Mouse (Mus musculus): ENCODE measurements around the gene Zfp574. TPM values are rescaled to one million over a fixed set of nuclear protein-coding genes. Genes with fewer than 3 reads are reported as not detected.
A peak's percentile ranks its signal among the peaks of the same experiment; 100 is the strongest.

Gene Zfp574
- polyA plus RNA-seq, 1 experiment = 9.7 TPM

DNA sequence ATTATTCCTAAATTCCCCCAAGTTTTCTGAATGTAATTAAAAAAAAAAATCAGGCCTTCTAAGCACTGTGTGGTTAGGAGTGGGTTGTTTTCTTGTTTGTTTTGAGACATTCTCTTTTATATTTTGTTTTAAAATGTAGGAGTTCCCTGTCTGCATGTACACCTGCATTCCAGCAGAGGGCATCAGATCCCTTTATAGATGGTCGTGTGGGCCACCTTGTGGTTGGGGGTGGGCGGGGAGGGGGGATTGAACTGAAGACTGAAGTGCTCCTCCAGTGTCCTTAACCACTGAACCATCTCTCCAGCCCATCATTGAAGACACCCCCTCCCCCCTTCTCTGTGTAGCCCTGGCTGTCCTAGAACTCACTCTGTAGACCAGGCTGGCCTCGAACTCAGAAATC lies 14.3 kb downstream of the Zfp574 start:
- peak; percentile 58 for TF ChIP-seq CTCF (IDR thresholded peaks at IDR 0.05; ENCODE audit: low read depth, low read length)
- no peak for TF ChIP-seq POLR2A (IDR thresholded peaks at IDR 0.05; ENCODE audit: borderline replicate concordance, low read depth, low read length)
- Histone ChIP-seq H3K4me3 (ENCODE audit: insufficient read depth, low read length) (no peak overlapping the region), H3K27ac (ENCODE audit: insufficient read depth, low read depth, low read length) (no peak overlapping the region), H3K4me1 (ENCODE audit: control insufficient read depth, insufficient read depth, low read length) (peaks cover 12% of the 10 kb centered on the region)

DNA sequence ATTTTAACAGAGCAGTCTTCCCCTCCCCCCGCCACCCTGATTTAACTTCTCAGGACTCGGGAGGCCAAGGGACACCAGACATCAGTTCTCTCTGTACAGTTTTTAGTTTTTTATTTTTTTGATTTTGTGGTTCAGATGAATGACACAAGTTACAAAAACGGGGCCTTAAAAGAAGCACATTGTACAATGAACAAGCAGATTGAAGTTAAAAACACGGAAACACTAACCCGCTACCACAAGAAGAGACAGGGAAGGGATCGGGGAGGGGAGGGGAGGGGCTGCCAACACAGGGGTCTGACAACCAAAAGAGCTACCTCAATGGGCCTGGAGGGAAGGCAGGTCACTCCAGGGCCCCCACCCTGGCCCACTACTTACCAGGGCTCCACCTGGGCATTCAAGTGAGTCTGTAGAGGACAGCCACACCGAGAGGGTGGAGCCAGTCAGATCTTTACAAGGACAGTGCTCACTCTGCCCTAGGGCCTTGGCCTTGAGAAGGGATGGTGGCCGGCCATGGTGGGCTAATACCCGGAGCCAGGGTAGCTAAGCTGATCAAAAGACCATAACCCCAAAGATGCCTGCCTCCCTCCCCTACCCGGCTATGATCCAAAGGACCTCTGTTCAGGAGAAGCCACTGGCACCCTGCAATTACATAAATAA lies 15.0 kb downstream of the Zfp574 start:
- TF ChIP-seq CTCF (IDR thresholded peaks at IDR 0.05; ENCODE audit: low read depth, low read length) (no peak), POLR2A (IDR thresholded peaks at IDR 0.05; ENCODE audit: borderline replicate concordance, low read depth, low read length) (no peak)
- Histone ChIP-seq H3K4me1 (ENCODE audit: control insufficient read depth, insufficient read depth, low read length) (peaks cover 12% of the 10 kb centered on the region), H3K27ac (ENCODE audit: insufficient read depth, low read depth, low read length) (no peak overlapping the region), H3K4me3 (ENCODE audit: insufficient read depth, low read length) (no peak overlapping the region)

DNA sequence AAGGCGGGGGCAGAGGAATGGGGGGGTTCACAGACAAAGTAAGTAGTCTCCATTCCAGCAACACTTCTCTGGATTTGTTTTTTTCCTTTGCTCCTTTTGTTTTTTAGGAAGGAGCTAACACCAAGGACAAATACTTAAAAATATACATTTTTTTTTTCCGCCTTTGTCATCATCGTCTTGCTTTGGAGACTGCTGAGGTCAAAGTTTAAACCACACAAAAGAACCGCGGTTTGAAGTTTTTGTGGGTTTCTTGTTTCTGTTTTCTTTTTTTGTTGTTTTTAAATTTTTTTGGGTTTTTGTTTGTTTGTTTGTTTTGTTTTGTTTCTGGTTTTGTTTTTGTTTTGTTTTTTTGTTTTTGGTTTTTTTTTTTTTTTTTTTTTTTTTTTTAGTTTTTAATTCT lies 15.6 kb downstream of the Zfp574 start:
- Histone ChIP-seq H3K27ac (ENCODE audit: insufficient read depth, low read depth, low read length) (no peak overlapping the region), H3K4me3 (ENCODE audit: insufficient read depth, low read length) (no peak overlapping the region), H3K4me1 (ENCODE audit: control insufficient read depth, insufficient read depth, low read length) (peaks cover 12% of the 10 kb centered on the region)
- TF ChIP-seq POLR2A (IDR thresholded peaks at IDR 0.05; ENCODE audit: borderline replicate concordance, low read depth, low read length) = no peak
- TF ChIP-seq CTCF (IDR thresholded peaks at IDR 0.05; ENCODE audit: low read depth, low read length) = no peak

DNA sequence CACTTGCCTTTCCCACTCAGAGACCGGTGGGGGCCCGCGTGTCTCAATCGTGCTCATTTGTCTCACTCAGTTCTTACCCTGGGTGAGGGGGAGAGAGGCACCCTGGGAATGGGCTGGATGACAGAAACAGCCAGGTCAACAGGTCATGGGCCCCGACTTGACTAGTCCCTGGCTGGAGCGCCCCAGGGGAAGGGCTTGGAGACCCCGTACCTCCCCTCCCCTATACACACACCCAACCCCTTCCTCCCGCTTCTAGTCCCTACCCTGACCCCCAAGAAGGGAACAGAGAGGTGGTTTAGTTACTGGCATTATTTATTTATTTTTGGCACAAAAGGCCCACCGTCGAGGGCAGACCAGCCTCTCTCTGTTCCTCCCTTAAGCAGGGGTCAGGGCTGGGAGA lies 16.2 kb downstream of the Zfp574 start:
- Histone ChIP-seq H3K4me1 (ENCODE audit: control insufficient read depth, insufficient read depth, low read length) (peaks cover 12% of the 10 kb centered on the region), H3K27ac (ENCODE audit: insufficient read depth, low read depth, low read length) (no peak overlapping the region), H3K4me3 (ENCODE audit: insufficient read depth, low read length) (no peak overlapping the region)
- no peak for TF ChIP-seq CTCF (IDR thresholded peaks at IDR 0.05; ENCODE audit: low read depth, low read length)
- no peak for TF ChIP-seq POLR2A (IDR thresholded peaks at IDR 0.05; ENCODE audit: borderline replicate concordance, low read depth, low read length)

DNA sequence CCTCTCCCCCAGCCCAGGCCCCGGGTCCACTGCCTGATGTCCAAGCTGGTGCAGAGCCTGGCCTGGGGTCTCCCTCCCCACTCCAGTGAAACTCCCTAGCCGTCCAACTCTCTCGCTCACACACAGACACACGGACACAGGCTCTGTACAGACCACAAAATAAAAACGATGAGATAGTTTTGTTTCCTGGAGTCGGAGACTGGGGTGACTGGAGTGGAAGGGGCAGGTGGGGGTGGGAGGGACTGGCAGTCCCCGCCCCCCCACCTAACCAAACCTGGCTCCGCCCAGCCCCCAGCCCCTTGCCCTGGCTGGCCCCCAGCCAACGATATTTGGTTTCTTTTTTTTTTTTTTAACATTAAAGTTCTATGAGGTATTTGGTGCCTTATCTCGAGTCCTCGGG lies 16.6 kb downstream of the Zfp574 start:
- H3K4me1 ChIP-seq (ENCODE audit: control insufficient read depth, insufficient read depth, low read length) = peaks cover 12% of the 10 kb centered on the region
- H3K4me3 ChIP-seq (ENCODE audit: insufficient read depth, low read length) = no peak overlapping the region
- TF ChIP-seq POLR2A (IDR thresholded peaks at IDR 0.05; ENCODE audit: borderline replicate concordance, low read depth, low read length) (no peak), CTCF (IDR thresholded peaks at IDR 0.05; ENCODE audit: low read depth, low read length) (no peak)
- no peak overlapping the region for H3K27ac ChIP-seq (ENCODE audit: insufficient read depth, low read depth, low read length)

DNA sequence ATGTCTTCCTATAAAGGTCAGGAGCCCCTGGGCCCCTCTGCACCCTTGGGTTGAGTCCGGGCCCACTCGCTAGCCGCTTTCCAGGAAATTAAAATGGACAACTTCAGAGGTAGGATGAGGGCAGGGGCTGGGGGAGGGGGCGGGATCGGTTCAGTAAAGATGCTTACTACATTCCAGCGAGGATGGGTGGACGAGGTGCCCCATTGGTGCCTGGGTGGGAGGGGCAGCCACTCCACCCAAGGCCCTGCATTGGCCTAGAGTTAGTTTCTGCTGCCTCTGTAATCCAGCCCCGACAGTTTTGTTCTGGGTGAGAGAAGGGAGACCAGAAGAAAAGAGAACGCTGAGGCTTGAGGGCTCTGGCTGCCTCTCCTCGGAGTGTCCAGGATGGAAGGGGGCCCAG lies 17.5 kb downstream of the Zfp574 start:
- Histone ChIP-seq H3K4me1 (ENCODE audit: control insufficient read depth, insufficient read depth, low read length) (peaks cover 8% of the 10 kb centered on the region), H3K27ac (ENCODE audit: insufficient read depth, low read depth, low read length) (no peak overlapping the region), H3K4me3 (ENCODE audit: insufficient read depth, low read length) (no peak overlapping the region)
- TF ChIP-seq POLR2A (IDR thresholded peaks at IDR 0.05; ENCODE audit: borderline replicate concordance, low read depth, low read length) (no peak), CTCF (IDR thresholded peaks at IDR 0.05; ENCODE audit: low read depth, low read length) (no peak)

DNA sequence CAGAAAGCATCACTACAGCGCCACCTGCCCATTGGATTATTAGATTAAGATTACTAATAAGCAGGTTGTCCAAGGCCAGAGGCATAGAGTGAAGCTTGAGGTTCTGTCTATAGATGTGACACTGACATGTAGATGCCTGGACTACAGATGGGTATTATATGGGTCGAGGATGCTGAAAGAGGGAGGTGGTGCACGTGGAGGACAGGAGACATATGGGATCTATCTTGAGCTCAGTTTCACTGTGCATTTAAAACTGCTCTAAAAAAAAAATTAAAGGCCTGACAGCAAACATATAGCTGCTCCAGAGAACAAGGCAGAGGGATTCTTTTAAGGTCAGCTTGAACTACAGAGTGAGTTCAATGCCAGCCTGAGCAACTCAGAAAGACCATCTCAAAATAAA lies 25.8 kb downstream of the Zfp574 start:
- TF ChIP-seq POLR2A (IDR thresholded peaks at IDR 0.05; ENCODE audit: borderline replicate concordance, low read depth, low read length) = no peak
- TF ChIP-seq CTCF (IDR thresholded peaks at IDR 0.05; ENCODE audit: low read depth, low read length) = no peak
- no peak overlapping the region for H3K4me3 ChIP-seq (ENCODE audit: insufficient read depth, low read length)
- H3K4me1 ChIP-seq (ENCODE audit: control insufficient read depth, insufficient read depth, low read length) = no peaks in the 10 kb centered on the region
- H3K27ac ChIP-seq (ENCODE audit: insufficient read depth, low read depth, low read length) = no peak overlapping the region

DNA sequence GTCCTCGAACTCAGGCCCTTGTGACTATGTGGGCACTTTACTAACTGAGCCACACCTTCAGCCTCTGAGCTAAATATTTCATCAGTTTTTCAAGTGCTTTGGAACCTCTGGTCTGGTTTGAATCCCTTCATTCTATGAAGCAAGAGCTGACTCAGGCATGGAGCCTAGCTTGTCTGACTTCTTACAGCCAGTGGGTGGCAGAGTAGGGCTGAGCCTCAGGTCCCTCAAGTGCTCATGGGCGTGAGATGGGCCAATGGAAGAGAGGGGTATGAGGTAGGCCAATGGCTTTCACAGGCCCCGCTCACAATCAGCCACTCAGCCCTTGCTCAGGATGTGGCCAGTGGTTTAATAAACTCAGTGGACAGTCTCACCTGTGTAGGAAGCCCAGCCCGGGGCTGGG lies 27.2 kb downstream of the Zfp574 start:
- Histone ChIP-seq H3K4me1 (ENCODE audit: control insufficient read depth, insufficient read depth, low read length) (no peaks in the 10 kb centered on the region), H3K4me3 (ENCODE audit: insufficient read depth, low read length) (no peak overlapping the region), H3K27ac (ENCODE audit: insufficient read depth, low read depth, low read length) (no peak overlapping the region)
- TF ChIP-seq CTCF (IDR thresholded peaks at IDR 0.05; ENCODE audit: low read depth, low read length) (no peak), POLR2A (IDR thresholded peaks at IDR 0.05; ENCODE audit: borderline replicate concordance, low read depth, low read length) (no peak)

DNA sequence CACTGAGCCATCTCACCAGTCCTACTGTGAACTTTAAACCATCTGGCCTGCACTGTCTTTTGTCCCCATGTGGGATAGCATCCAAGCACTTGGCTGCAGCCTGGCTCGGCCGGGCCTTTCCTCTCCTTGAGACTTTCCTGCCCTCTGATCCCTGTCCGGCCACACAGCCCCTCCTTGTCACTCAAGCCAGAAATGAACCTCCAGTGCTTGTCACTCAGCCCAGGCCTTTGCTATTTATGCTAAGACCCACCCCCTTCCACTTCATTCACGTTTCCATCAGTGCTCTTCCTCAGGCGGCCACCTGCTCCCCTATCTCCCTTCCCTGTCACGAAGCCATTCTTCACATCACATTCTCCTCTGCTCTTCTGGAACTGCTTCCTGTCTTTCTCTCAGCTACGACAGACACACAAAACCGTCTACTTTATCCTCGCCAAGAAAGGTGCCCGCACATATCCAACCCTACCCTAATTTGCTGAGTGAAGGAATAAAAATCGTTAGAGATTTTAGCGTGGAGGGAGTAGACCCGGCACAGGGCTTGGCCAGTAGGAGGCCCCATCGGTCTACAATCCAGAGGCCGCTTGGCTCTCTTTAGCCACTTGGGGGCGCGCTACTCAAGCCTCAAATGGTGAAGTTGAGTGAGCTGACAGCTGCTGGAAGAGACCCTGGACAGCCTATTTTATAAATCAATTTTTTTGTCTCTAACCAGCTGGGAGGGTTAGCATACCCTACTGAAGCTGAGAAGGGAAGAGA lies 33.2 kb downstream of the Zfp574 start:
- H3K27ac ChIP-seq (ENCODE audit: insufficient read depth, low read depth, low read length) = no peak overlapping the region
- TF ChIP-seq CTCF (IDR thresholded peaks at IDR 0.05; ENCODE audit: low read depth, low read length) (peak; percentile 100), POLR2A (IDR thresholded peaks at IDR 0.05; ENCODE audit: borderline replicate concordance, low read depth, low read length) (no peak)
- peaks cover 25% of the 10 kb centered on the region for H3K4me1 ChIP-seq (ENCODE audit: control insufficient read depth, insufficient read depth, low read length)
- H3K4me3 ChIP-seq (ENCODE audit: insufficient read depth, low read length) = no peak overlapping the region

DNA sequence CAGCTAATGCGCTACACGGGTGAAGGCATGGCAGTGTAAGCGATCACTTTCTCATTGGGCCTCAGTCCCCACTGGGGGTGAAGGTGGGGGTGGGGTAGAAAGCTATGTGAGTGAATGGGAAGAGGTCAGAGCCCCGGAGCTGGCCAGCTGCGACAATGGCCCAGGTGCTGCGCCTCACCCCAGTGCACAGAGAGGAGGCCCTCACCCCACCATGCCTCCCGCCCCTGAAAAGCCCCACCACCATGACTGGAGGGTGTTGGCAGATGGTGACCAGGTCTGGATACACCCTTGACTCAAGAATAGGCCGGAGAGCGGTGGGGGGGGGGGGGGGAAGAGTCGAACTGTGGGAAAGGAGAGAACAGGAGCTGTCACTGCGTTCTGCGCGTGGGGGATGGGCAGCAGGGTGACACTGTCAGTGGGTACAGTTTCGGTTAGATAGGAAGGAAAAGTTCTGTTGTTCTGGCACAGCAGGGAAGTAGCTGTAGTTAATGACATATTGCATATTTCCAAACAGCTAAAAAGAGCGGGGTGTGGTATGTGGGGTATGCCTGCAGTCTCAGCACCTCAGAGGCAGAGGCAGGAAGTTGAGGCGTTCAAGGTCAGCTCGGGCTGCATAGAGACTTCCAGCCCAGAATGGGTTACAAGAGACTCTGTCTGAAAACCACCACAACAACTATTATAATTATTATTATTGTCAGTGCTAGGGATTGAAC lies 34.6 kb downstream of the Zfp574 start:
- Histone ChIP-seq H3K4me3 (ENCODE audit: insufficient read depth, low read length) (no peak overlapping the region), H3K4me1 (ENCODE audit: control insufficient read depth, insufficient read depth, low read length) (peaks cover 25% of the 10 kb centered on the region), H3K27ac (ENCODE audit: insufficient read depth, low read depth, low read length) (peak overlapping the region; percentile 54)
- TF ChIP-seq POLR2A (IDR thresholded peaks at IDR 0.05; ENCODE audit: borderline replicate concordance, low read depth, low read length) (no peak), CTCF (IDR thresholded peaks at IDR 0.05; ENCODE audit: low read depth, low read length) (no peak)

All from bone marrow macrophage, adult 2 months (primary cell).